Mouse (Mus musculus) spleen, adult 2 months (tissue): ENCODE results near the gene Gm49369. TPM values are rescaled to one million over a fixed set of nuclear protein-coding genes. Genes with fewer than 3 reads are reported as not detected.

Experiments used
- DNase-seq, 2 experiments: peaks; one replicate each; pipeline versions ENCODE4 v3.0.0 to v3.0.0-alpha.2; 2012 to 2021; ENCODE audit warnings: low spot score in 2 of 2, low read depth in 1 of 2
- H3K27ac ChIP-seq: fragments of 200-500 bp; 2 replicates; pipeline ENCODE4 v1.5.1; 2012; ENCODE audit warnings: low read length, inconsistent platforms; ENCODE audit not compliant: insufficient read depth
- H3K27me3 ChIP-seq: fragments of 200-500 bp; 2 replicates; pipeline ENCODE4 v1.6.1; 2012; ENCODE audit warnings: mild to moderate bottlenecking, moderate library complexity, low read length, inconsistent platforms; ENCODE audit not compliant: control insufficient read depth, insufficient read depth
- H3K36me3 ChIP-seq: fragments of 200-500 bp; 2 replicates; pipeline ENCODE4 v1.6.1; 2012; ENCODE audit warnings: mild to moderate bottlenecking, low read length, inconsistent platforms; ENCODE audit not compliant: control insufficient read depth, insufficient read depth
- H3K4me1 ChIP-seq: fragments of 200-500 bp; 2 replicates; pipeline ENCODE4 v1.6.1; 2011; ENCODE audit warnings: inconsistent platforms; ENCODE audit not compliant: control insufficient read depth, insufficient read depth, insufficient read length
- H3K4me3 ChIP-seq: fragments of 200-500 bp; 2 replicates; pipeline ENCODE4 v1.5.1; 2011; ENCODE audit warnings: mild to moderate bottlenecking, inconsistent platforms; ENCODE audit not compliant: insufficient read depth, insufficient read length; ENCODE audit errors: extremely low read depth
- CTCF ChIP-seq: fragments of 200-500 bp; IDR thresholded peaks from 2 replicates; pipeline ENCODE4 v1.5.1; 2011; ENCODE audit warnings: mild to moderate bottlenecking, inconsistent platforms; ENCODE audit not compliant: insufficient read depth, insufficient read length, insufficient replicate concordance; ENCODE audit errors: extremely low read depth
- POLR2A ChIP-seq: fragments of 200-500 bp; IDR thresholded peaks from 2 replicates; pipeline ENCODE4 v1.6.1; 2011; ENCODE audit warnings: low read depth, low read length, inconsistent platforms
- WGBS: fragments of 180-500 bp; shearing (Covaris S2); methylation state at CpG from one replicate; pipeline ENCODE4 v1.1.7; 2018; 5-methylcytosine and 5-hydroxymethylcytosine counted together
- polyA plus RNA-seq: library from polyadenylated mRNA; depleted of rRNA; stranded (reverse); fragments of >200 nt; gene quantifications from 2 replicates; pipeline ENCODE4 v1.2.3, GENCODE M21; 2012

Gene Gm49369
- polyA plus RNA-seq, 1 experiment, result not detected

- H3K27ac ChIP-seq, result no peak overlapping the region
- no peaks in the 10 kb centered on the region for H3K36me3 ChIP-seq
- TF ChIP-seq POLR2A, result no peak
- TF ChIP-seq CTCF, result no peak
- 81% methylated on average over 1 of the region's 1 CpGs for WGBS
- peaks cover 28% of the 10 kb centered on the region; the same call in 1 of the 2 replicates for H3K4me1 ChIP-seq
- DNase-seq, result no peak
- H3K27me3 ChIP-seq, result no peaks in the 10 kb centered on the region
- no peak overlapping the region for H3K4me3 ChIP-seq
Observed at GRCm38 (mm10) chr7:142396611-142397010, 14.1 kb upstream of the Gm49369 start.

GRCm38 (mm10) chr7:142395472-142395871 lies 13.0 kb upstream of the Gm49369 start:
- no peaks in the 10 kb centered on the region for H3K27me3 ChIP-seq
- WGBS, result 85% methylated on average over 4 of the region's 4 CpGs
- no peak overlapping the region for H3K4me3 ChIP-seq
- no peak for TF ChIP-seq POLR2A
- no peak for TF ChIP-seq CTCF
- H3K27ac ChIP-seq, result no peak overlapping the region
- no peak for DNase-seq
- peaks cover 28% of the 10 kb centered on the region; the same call in 1 of the 2 replicates for H3K4me1 ChIP-seq
- no peaks in the 10 kb centered on the region for H3K36me3 ChIP-seq

DNA sequence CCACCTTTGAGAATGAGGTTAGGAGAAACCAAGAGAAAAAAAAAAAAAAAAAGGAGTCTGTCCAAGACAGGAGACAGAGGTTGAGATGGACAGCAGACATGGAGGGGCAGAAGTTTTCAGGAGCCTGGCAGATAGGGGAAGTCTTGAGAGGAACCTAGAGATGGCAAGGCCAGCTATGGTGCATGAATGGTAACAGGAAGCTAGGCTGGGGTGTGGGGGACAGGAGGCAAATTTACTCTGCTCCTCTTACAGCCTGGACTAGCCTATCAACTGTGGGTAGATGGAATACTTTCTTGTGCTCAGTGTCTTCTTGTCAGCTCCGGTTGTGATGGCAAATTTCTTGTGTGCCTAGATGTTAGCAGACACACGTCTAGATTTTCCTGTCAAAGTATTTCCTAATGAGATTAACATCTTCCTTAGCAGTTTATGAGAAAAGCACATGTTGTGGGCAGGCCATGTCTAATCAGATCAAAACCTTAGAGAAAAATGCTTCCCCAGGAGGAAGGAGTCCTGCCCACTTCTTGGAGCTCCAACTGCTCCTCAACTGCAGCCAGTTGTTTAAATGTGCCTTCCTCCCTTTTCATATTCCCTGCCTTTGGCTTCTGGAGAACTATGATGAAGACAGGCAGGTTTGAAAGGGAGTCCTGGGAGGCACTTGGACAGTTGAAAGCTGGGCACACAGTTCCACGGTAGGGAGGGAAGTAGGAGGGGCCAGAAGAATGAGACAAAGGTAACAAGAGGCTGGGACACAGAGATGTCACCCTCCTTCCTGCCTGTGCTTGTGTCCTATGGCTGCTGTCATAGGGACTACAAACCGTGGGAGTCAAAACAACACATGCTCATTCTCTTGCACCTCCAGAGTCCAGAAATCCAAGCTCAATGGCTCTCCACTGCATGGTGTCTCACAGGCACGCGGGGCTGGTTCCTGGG lies 12.1 kb upstream of the Gm49369 start:
- H3K4me1 ChIP-seq, result peaks cover 23% of the 10 kb centered on the region; the same call in 1 of the 2 replicates
- H3K27me3 ChIP-seq, result no peaks in the 10 kb centered on the region
- no peak for TF ChIP-seq CTCF
- TF ChIP-seq POLR2A, result no peak
- 50% methylated on average over 6 of the region's 6 CpGs for WGBS
- DNase-seq, result no peak
- peak overlapping the region; percentile 49 for H3K27ac ChIP-seq
- H3K36me3 ChIP-seq, result no peaks in the 10 kb centered on the region
- H3K4me3 ChIP-seq, result no peak overlapping the region

DNA sequence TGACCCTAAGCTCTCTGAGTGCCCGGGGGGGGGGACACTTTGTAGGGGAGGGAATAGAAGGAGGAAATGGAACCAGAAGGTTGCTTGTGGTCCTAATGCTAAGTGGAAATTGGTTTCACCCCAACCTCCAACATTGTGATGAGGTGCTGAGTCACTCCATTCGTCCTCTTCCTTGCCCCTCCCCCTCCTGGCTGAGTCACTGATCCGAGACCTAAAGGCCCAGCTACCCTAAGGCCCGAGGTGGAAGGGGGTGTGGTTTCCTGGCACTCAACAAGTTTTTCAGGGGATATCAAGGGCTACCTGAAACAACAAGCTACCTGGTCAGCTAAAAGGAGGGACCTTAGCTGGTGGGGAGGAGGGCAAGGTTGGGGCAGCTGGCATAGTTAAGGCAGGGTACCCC lies 10.7 kb upstream of the Gm49369 start:
- H3K27ac ChIP-seq, result 0 out of 2 replicates have a peak overlapping the region, but pooled peaks have one; percentile 8

GRCm38 (mm10) chr7:142391609-142392008 lies 9.1 kb upstream of the Gm49369 start:
- Histone ChIP-seq H3K27me3 (no peaks in the 10 kb centered on the region), H3K36me3 (no peaks in the 10 kb centered on the region), H3K4me3 (no peak overlapping the region), H3K4me1 (peaks cover 23% of the 10 kb centered on the region; the same call in 1 of the 2 replicates), H3K27ac (no peak overlapping the region)
- 85% methylated on average over 4 of the region's 4 CpGs for WGBS
- no peak for DNase-seq
- TF ChIP-seq POLR2A, result no peak
- TF ChIP-seq CTCF, result no peak

More for the DNA sequence above, 10.7 kb upstream of the Gm49369 start:
- Histone ChIP-seq H3K4me1 (peaks cover 18% of the 10 kb centered on the region; the same call in 1 of the 2 replicates), H3K27me3 (no peaks in the 10 kb centered on the region), H3K36me3 (no peaks in the 10 kb centered on the region), H3K4me3 (no peak overlapping the region)
- DNase-seq, result no peak
- TF ChIP-seq POLR2A, result no peak
- no peak for TF ChIP-seq CTCF
- 13% methylated on average over 4 of the region's 4 CpGs for WGBS

DNA sequence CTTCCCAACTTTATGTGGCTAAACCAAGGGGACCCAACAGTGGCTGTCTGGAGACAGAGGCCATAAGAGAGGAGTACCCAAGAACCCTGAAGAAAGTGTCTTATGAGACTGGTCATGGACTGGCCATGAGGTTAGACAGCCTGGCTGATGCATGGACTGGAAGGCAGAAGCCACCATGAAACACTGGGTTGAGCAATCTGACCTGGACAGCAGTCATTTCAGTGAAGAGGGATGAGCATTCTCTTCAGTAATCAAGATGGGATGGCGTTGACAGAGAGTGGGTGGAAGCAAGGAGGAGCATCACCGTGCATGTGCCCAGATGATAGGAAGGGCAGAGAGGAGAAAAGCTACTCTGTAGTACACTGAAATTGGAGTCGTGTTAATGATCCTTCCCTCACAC lies 8.6 kb upstream of the Gm49369 start:
- Histone ChIP-seq H3K27ac (no peak overlapping the region), H3K4me3 (no peak overlapping the region), H3K27me3 (no peaks in the 10 kb centered on the region), H3K36me3 (no peaks in the 10 kb centered on the region), H3K4me1 (peaks cover 28% of the 10 kb centered on the region; the same call in 1 of the 2 replicates)
- WGBS, result 82% methylated on average over 3 of the region's 3 CpGs
- TF ChIP-seq POLR2A (no peak), CTCF (no peak)
- DNase-seq, result no peak

DNA sequence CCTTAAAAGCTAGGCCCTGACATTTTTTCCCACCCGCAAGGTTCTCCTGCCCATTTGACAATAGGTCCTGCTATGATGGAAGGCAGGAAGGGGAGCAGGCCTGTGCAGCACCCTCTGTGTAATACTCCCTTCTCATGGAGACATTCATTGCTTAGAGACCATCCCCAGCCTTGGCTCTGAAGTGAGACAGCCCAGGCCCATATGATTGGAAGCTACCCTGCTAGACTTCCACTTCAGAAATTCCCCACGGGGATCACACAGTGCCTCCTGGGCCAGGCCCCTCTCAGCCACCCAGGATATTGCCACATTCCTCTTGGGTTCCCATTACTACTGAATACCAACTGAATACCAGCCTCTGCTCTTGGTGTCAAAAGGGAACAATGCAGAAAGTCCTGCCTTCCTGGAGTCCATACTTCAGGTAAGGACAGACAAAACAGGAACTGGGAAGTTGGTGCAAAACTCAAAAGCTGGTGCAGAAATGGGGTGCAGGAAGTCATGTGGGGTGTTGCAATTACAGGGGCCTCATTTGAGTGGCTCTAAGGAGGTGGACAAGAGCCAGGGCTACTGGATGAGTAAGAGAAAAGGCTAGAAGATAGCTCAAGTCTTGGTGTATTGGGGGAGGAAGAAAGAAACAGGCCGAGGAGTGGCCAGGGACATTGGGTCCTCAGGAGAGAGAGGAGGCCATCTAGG lies 7.6 kb upstream of the Gm49369 start:
- Histone ChIP-seq H3K4me3 (no peak overlapping the region), H3K27me3 (no peaks in the 10 kb centered on the region), H3K36me3 (0 out of 2 replicates have a peak, but pooled peaks cover 1% of the 10 kb centered on the region), H3K27ac (no peak overlapping the region; the same call in 1 of the 2 replicates), H3K4me1 (peaks cover 30% of the 10 kb centered on the region; the same call in 1 of the 2 replicates)
- no peak for DNase-seq
- TF ChIP-seq CTCF, result no peak
- TF ChIP-seq POLR2A, result no peak
- WGBS, result 75% methylated on average over 3 of the region's 3 CpGs
